Mouse (Mus musculus): ENCODE data around the gene Mfsd11. TPM values are rescaled to one million over a fixed set of nuclear protein-coding genes. Genes with fewer than 3 reads are reported as not detected.

Mfsd11 gene
- polyA plus RNA-seq, 1 experiment from 2014 or later: 37.6 TPM

GRCm38 (mm10) chr11:116869223-116869622 lies 17.0 kb downstream of the Mfsd11 start:
- no peaks in the 10 kb centered on the region for H3K9me3 ChIP-seq (replicated peaks)
- H3K4me2 ChIP-seq: no peak overlapping the region
- 0 out of 2 replicates have a peak overlapping the region, but pooled peaks have one; percentile 31 for H3K27ac ChIP-seq (ENCODE audit: poor library complexity, severe bottlenecking)
- peaks cover 64% of the 10 kb centered on the region for H3K36me3 ChIP-seq
- no peak for ATAC-seq (ENCODE audit: insufficient number of reproducible peaks, low FRiP score)
- no peaks in the 10 kb centered on the region for H3K27me3 ChIP-seq (replicated peaks)
- H3K4me1 ChIP-seq (replicated peaks): peaks cover 20% of the 10 kb centered on the region
- no peak overlapping the region; the same call in 1 of the 2 replicates for H3K9ac ChIP-seq
- no peak overlapping the region for H3K4me3 ChIP-seq
- WGBS: 60% methylated on average over 8 of the region's 8 CpGs

GRCm38 (mm10) chr11:116869641-116870040 lies 17.4 kb downstream of the Mfsd11 start:
- 63% methylated on average over 4 of the region's 4 CpGs for WGBS
- no peaks in the 10 kb centered on the region for H3K9me3 ChIP-seq (replicated peaks)
- no peaks in the 10 kb centered on the region for H3K27me3 ChIP-seq (replicated peaks)

GRCm38 (mm10) chr11:116871538-116871937 lies 19.3 kb downstream of the Mfsd11 start:
- H3K36me3 ChIP-seq: peaks cover 68% of the 10 kb centered on the region
- H3K9ac ChIP-seq: no peak overlapping the region
- H3K4me1 ChIP-seq (replicated peaks): peaks cover 12% of the 10 kb centered on the region
- H3K9me3 ChIP-seq (replicated peaks): no peaks in the 10 kb centered on the region
- no peak for ATAC-seq (ENCODE audit: insufficient number of reproducible peaks, low FRiP score)
- no peaks in the 10 kb centered on the region for H3K27me3 ChIP-seq (replicated peaks)
- no peak overlapping the region for H3K4me3 ChIP-seq
- no peak overlapping the region for H3K27ac ChIP-seq (ENCODE audit: poor library complexity, severe bottlenecking)
- no peak overlapping the region for H3K4me2 ChIP-seq
- 90% methylated on average over 9 of the region's 9 CpGs for WGBS

More at GRCm38 (mm10) chr11:116869641-116870040, 17.4 kb downstream of the Mfsd11 start:
- no peak for ATAC-seq (ENCODE audit: insufficient number of reproducible peaks, low FRiP score)
- H3K4me1 ChIP-seq (replicated peaks): peaks cover 16% of the 10 kb centered on the region
- H3K4me2 ChIP-seq: no peak overlapping the region
- H3K27ac ChIP-seq (ENCODE audit: poor library complexity, severe bottlenecking): no peak overlapping the region
- H3K4me3 ChIP-seq: no peak overlapping the region
- peaks cover 68% of the 10 kb centered on the region for H3K36me3 ChIP-seq
- H3K9ac ChIP-seq: no peak overlapping the region; the same call in 1 of the 2 replicates

GRCm38 (mm10) chr11:116873987-116874386 lies 21.7 kb downstream of the Mfsd11 start:
- Histone ChIP-seq H3K27me3 (replicated peaks) (no peaks in the 10 kb centered on the region), H3K4me2 (no peak overlapping the region), H3K4me1 (replicated peaks) (peaks cover 8% of the 10 kb centered on the region; the same call in 1 of the 2 replicates), H3K9ac (no peak overlapping the region), H3K4me3 (no peak overlapping the region), H3K9me3 (replicated peaks) (no peaks in the 10 kb centered on the region), H3K36me3 (peaks cover 57% of the 10 kb centered on the region), H3K27ac (ENCODE audit: poor library complexity, severe bottlenecking) (no peak overlapping the region)
- WGBS: 93% methylated on average over 20 of the region's 20 CpGs
- no peak for ATAC-seq (ENCODE audit: insufficient number of reproducible peaks, low FRiP score)

- no peaks in the 10 kb centered on the region for H3K27me3 ChIP-seq (replicated peaks)
- ATAC-seq (ENCODE audit: insufficient number of reproducible peaks, low FRiP score): no peak
- no peaks in the 10 kb centered on the region for H3K4me1 ChIP-seq (replicated peaks)
- no peak overlapping the region for H3K4me2 ChIP-seq
- H3K9me3 ChIP-seq (replicated peaks): no peaks in the 10 kb centered on the region
- no peak overlapping the region for H3K9ac ChIP-seq
- peaks cover 24% of the 10 kb centered on the region for H3K36me3 ChIP-seq
- no peak overlapping the region for H3K27ac ChIP-seq (ENCODE audit: poor library complexity, severe bottlenecking)
- 87% methylated on average over 8 of the region's 8 CpGs for WGBS
- H3K4me3 ChIP-seq: no peak overlapping the region
These were observed 26.2 kb downstream of the Mfsd11 start for GRCm38 (mm10) chr11:116878454-116878853.

- 71% methylated on average over 7 of the region's 7 CpGs for WGBS
- H3K27me3 ChIP-seq (replicated peaks): peaks cover 1% of the 10 kb centered on the region; the same call in 1 of the 2 replicates
- no peak overlapping the region for H3K4me3 ChIP-seq
- H3K27ac ChIP-seq (ENCODE audit: poor library complexity, severe bottlenecking): no peak overlapping the region
- H3K4me1 ChIP-seq (replicated peaks): peaks cover 4% of the 10 kb centered on the region
- H3K9me3 ChIP-seq (replicated peaks): no peaks in the 10 kb centered on the region
- ATAC-seq (ENCODE audit: insufficient number of reproducible peaks, low FRiP score): no peak
- peaks cover 2% of the 10 kb centered on the region; the same call in 1 of the 2 replicates for H3K36me3 ChIP-seq
- H3K9ac ChIP-seq: no peak overlapping the region
- no peak overlapping the region for H3K4me2 ChIP-seq
These were observed 28.6 kb downstream of the Mfsd11 start for GRCm38 (mm10) chr11:116880839-116881238.

- Histone ChIP-seq H3K27ac (ENCODE audit: poor library complexity, severe bottlenecking) (no peak overlapping the region), H3K27me3 (replicated peaks) (peaks cover 7% of the 10 kb centered on the region), H3K9ac (no peak overlapping the region), H3K9me3 (replicated peaks) (no peaks in the 10 kb centered on the region), H3K36me3 (no peaks in the 10 kb centered on the region), H3K4me3 (no peak overlapping the region), H3K4me2 (no peak overlapping the region), H3K4me1 (replicated peaks) (peaks cover 6% of the 10 kb centered on the region)
- WGBS: 80% methylated on average over 5 of the region's 5 CpGs
- ATAC-seq (ENCODE audit: insufficient number of reproducible peaks, low FRiP score): no peak
These were observed 29.2 kb downstream of the Mfsd11 start for GRCm38 (mm10) chr11:116881440-116881839.

GRCm38 (mm10) chr11:116882446-116882845 lies 30.2 kb downstream of the Mfsd11 start:
- WGBS: 74% methylated on average over 10 of the region's 10 CpGs
- ATAC-seq (ENCODE audit: insufficient number of reproducible peaks, low FRiP score): no peak
- peaks cover 6% of the 10 kb centered on the region for H3K4me1 ChIP-seq (replicated peaks)
- H3K9ac ChIP-seq: no peak overlapping the region
- H3K9me3 ChIP-seq (replicated peaks): no peaks in the 10 kb centered on the region
- H3K27me3 ChIP-seq (replicated peaks): peaks cover 18% of the 10 kb centered on the region
- H3K4me2 ChIP-seq: no peak overlapping the region
- no peaks in the 10 kb centered on the region for H3K36me3 ChIP-seq
- no peak overlapping the region for H3K27ac ChIP-seq (ENCODE audit: poor library complexity, severe bottlenecking)
- H3K4me3 ChIP-seq: no peak overlapping the region

- no peak for ATAC-seq (ENCODE audit: insufficient number of reproducible peaks, low FRiP score)
- no peaks in the 10 kb centered on the region for H3K9me3 ChIP-seq (replicated peaks)
- H3K4me3 ChIP-seq: no peak overlapping the region
- H3K36me3 ChIP-seq: no peaks in the 10 kb centered on the region
- no peak overlapping the region for H3K9ac ChIP-seq
- no peak overlapping the region for H3K27ac ChIP-seq (ENCODE audit: poor library complexity, severe bottlenecking)
- no peak overlapping the region for H3K4me2 ChIP-seq
- WGBS: 81% methylated on average over 6 of the region's 6 CpGs
- peaks cover 34% of the 10 kb centered on the region for H3K27me3 ChIP-seq (replicated peaks)
- H3K4me1 ChIP-seq (replicated peaks): peaks cover 6% of the 10 kb centered on the region
These were observed 31.8 kb downstream of the Mfsd11 start for GRCm38 (mm10) chr11:116884061-116884460.

GRCm38 (mm10) chr11:116885275-116886151 lies 33.3 kb downstream of the Mfsd11 start:
- H3K4me1 ChIP-seq (replicated peaks): peaks cover 6% of the 10 kb centered on the region
- peak overlapping the region; percentile 42 for H3K9ac ChIP-seq
- no peaks in the 10 kb centered on the region for H3K36me3 ChIP-seq
- WGBS: 3% methylated on average over 28 of the region's 28 CpGs
- H3K27ac ChIP-seq (ENCODE audit: poor library complexity, severe bottlenecking): no peak overlapping the region
- H3K4me3 ChIP-seq: peak overlapping the region; percentile 40
- H3K4me2 ChIP-seq: peak overlapping the region; percentile 69
- peaks cover 47% of the 10 kb centered on the region for H3K27me3 ChIP-seq (replicated peaks)
- no peaks in the 10 kb centered on the region for H3K9me3 ChIP-seq (replicated peaks)
- peak; percentile 51; the same call in 1 of the 2 replicates for ATAC-seq (ENCODE audit: insufficient number of reproducible peaks, low FRiP score)

GRCm38 (mm10) chr11:116887136-116887535 lies 34.9 kb downstream of the Mfsd11 start:
- Histone ChIP-seq H3K4me1 (replicated peaks) (peaks cover 6% of the 10 kb centered on the region), H3K27me3 (replicated peaks) (peaks cover 48% of the 10 kb centered on the region), H3K36me3 (no peaks in the 10 kb centered on the region), H3K9ac (no peak overlapping the region), H3K4me3 (no peak overlapping the region), H3K27ac (ENCODE audit: poor library complexity, severe bottlenecking) (no peak overlapping the region), H3K4me2 (no peak overlapping the region), H3K9me3 (replicated peaks) (no peaks in the 10 kb centered on the region)
- WGBS: 59% methylated on average over 5 of the region's 5 CpGs
- ATAC-seq (ENCODE audit: insufficient number of reproducible peaks, low FRiP score): no peak
